Mouse (Mus musculus): Measurements from ENCODE around the gene Trim24.

DNA sequence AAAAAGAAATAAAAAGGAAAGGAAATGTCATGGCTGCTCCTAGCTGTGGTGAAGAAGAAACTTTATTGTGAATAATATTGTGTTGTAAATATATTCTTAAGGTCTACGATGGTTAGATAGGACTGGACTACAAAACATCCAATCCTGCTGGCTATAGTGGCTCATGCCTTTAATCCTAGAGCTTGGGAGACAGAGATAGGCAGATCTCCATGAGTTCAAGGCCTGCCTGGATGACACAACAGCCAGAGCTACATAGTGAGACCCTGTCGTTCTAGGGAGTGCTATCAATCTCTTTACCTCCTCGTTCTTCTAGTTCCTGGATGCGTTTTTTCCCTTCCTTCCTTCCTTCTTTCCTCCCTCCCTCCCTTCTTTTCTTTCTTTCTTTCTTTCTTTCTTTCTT, 12.5 kb upstream of the Trim24 start:
- no peak for TF ChIP-seq HCFC1 (IDR thresholded peaks at IDR 0.05; ENCODE audit: borderline replicate concordance, insufficient read depth, low read length)
- TF ChIP-seq ZNF384 (IDR thresholded peaks at IDR 0.05; ENCODE audit: low read depth, low read length) = no peak
- no peak for TF ChIP-seq MAFK (IDR thresholded peaks at IDR 0.05; ENCODE audit: insufficient read depth, low read depth, low read length)

All from ES-E14 (cell line).